ENCODE assay signal across 9 mouse cellular contexts in the genomic region with DNA sequence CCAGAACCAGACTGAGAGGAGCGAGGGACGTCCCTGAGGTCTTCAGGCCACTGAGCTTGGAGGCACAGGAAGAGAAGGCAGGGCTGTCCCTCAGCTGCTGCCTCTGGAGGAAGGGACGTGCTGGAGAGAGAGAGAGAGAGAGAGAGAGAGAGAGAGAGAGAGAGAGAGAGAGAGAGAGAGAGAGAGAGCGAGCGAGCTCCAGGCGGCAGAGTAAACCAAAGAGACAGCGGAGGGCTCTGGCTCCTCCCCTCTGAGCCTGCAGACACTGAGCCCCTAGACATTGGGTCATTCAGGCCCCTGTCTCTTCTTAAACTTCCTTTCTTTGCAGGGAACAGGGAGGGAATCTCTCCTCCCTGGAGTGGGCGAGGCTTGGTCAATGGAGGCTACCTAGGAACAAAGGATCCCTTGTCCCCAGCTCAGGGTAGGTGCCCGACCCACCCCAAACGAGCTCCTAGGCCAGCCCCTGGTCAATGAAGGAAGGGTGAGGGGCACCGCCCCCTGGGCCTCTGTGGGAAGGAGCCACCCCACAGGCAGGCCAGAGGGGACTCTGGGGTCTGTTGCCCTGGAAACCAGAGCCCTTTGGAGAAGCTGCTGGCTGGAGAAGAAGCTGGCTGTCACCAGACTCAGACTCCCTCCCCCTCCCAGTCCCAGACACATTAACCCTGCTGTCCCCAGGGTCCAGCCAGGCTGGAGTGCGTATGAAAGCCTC. TPM values are rescaled to one million over a fixed set of nuclear protein-coding genes. Genes with fewer than 3 reads are reported as not detected.
DNase-seq lines count a peak whose midpoint lies in the region; ATAC-seq and TF ChIP-seq lines count a peak whose summit lies in the region.
"Had no signal": no experiment of that assay in that cellular context is flagged by ENCODE, and none has a peak within 500 bp of the region (broad histone marks: within the 10 kb centered on the region; RNA-seq: fewer than 3 reads in every experiment).

No protein-coding gene starts in this region.

- H3K36me3 ChIP-seq in hindbrain, postnatal 0 days (ENCODE audit: insufficient read depth, low read length), result peaks cover 4% of the 10 kb centered on the region
- H3K36me3 ChIP-seq in midbrain, embryonic 12.5 days, result 0 out of 2 replicates have a peak, but pooled peaks cover 16% of the 10 kb centered on the region

- no peaks in the 10 kb centered on the region for H3K27me3 ChIP-seq in hindbrain, postnatal 0 days (ENCODE audit: insufficient read depth, low read length)
- no peaks in the 10 kb centered on the region for H3K27me3 ChIP-seq in midbrain, embryonic 12.5 days
- H3K27me3 ChIP-seq: Patski had no signal

- H3K4me1 ChIP-seq in hindbrain, postnatal 0 days (ENCODE audit: insufficient read depth, low read length), result peaks cover 44% of the 10 kb centered on the region
- H3K4me1 ChIP-seq in midbrain, embryonic 12.5 days, result peaks cover 64% of the 10 kb centered on the region

- DNase-seq in ovary, postnatal 36 days (ENCODE audit: low spot score), result peak; percentile 33
- DNase-seq in ovary, postnatal 14 days (ENCODE audit: low spot score), result no peak
- DNase-seq in frontal cortex, postnatal 14 days (ENCODE audit: low spot score in 2 of 2), result peak; percentile 55 to 75
- peak; percentile 89 for DNase-seq in hindbrain, postnatal 0 days (ENCODE audit: low spot score)
- DNase-seq in left cerebral cortex, postnatal 14 days (ENCODE audit: low spot score in 2 of 2), result peak; percentile 50 to 62
- peak; percentile 93 for DNase-seq in yolk sac, embryonic 10.5 days (ENCODE audit: low spot score)

- H3K27ac ChIP-seq in hindbrain, postnatal 0 days, result peak overlapping the region; percentile 82
- peak overlapping the region; percentile 97 for H3K27ac ChIP-seq in midbrain, embryonic 12.5 days (replicated peaks)

- 0 out of 2 replicates have a peak, but pooled peaks have one; percentile 7 for TF ChIP-seq CTCF in hindbrain, postnatal 0 days (IDR thresholded peaks at IDR 0.05; ENCODE audit: low read depth)

- no peak overlapping the region for H3K4me3 ChIP-seq in hindbrain, postnatal 0 days (ENCODE audit: low read length)
- peak overlapping the region; percentile 19; the same call in 1 of the 2 replicates for H3K4me3 ChIP-seq in midbrain, embryonic 12.5 days

- peak overlapping the region; percentile 24 for H3K4me2 ChIP-seq in hindbrain, postnatal 0 days (ENCODE audit: low read depth, low read length)
- peak overlapping the region; percentile 52 for H3K4me2 ChIP-seq in midbrain, embryonic 12.5 days (replicated peaks)

- intact Hi-C loops in left cerebral cortex, postnatal 14 days (cut with DNase I), result no loop called here

- no peaks in the 10 kb centered on the region for H3K9me3 ChIP-seq in hindbrain, postnatal 0 days (ENCODE audit: low read length)
- H3K9me3 ChIP-seq in midbrain, embryonic 12.5 days, result no peaks in the 10 kb centered on the region

- peak; percentile 95 for ATAC-seq in hindbrain, postnatal 0 days
- peak; percentile 92 for ATAC-seq in midbrain, embryonic 12.5 days (ENCODE audit: low FRiP score, low read depth)
- ATAC-seq in megakaryocyte-erythroid progenitor cell, adult 5-6 weeks (replicated peaks; ENCODE audit: low FRiP score, low TSS enrichment, poor library complexity, severe bottlenecking), result no peak
- ATAC-seq: Patski had no signal

- 5% methylated on average over 10 of the region's 12 CpGs for WGBS in hindbrain, postnatal 0 days
- 2% methylated on average over 11 of the region's 12 CpGs for WGBS in midbrain, embryonic 12.5 days

- peak overlapping the region; percentile 33; the same call in 1 of the 2 replicates for H3K9ac ChIP-seq in hindbrain, postnatal 0 days (replicated peaks; ENCODE audit: low read length)
- H3K9ac ChIP-seq in midbrain, embryonic 12.5 days (replicated peaks), result peak overlapping the region; percentile 51

RNA-seq across cellular contexts. Expression of gene Arhgef10l, which starts 41.2 kb away (rescaled TPM):
- total RNA-seq in hindbrain, postnatal 0 days (2014; rRNA removed), result 79.2 and 79.4 TPM in 2 replicates
- polyA plus RNA-seq in hindbrain, postnatal 0 days (2015; fragmentation: Nextera tagmentation; extraction: Ambion mirVana), result 22.5 and 22.6 TPM in 2 replicates
- 10 to 100 TPM; 44.3 to 53.6 TPM for total RNA-seq in left cerebral cortex, postnatal 14 days (2021)
- 34.2 and 36.5 TPM in 2 replicates for polyA plus RNA-seq in midbrain, embryonic 12.5 days (2016; fragmentation: Nextera tagmentation; extraction: Ambion mirVana)
- total RNA-seq in megakaryocyte-erythroid progenitor cell, adult 5-6 weeks (2014; fragmentation: Nextera tagmentation), result 0.07 TPM in 1 of 2 replicates, not detected in the other
- total RNA-seq in megakaryocyte-erythroid progenitor cell, adult 5-6 weeks (2017), result not detected in 2 replicates

Comparison
In these comparisons a context has a peak if more than half of its experiments do, and no peak if none do; other contexts are left out.
1. RNA of gene Arhgef10l, which starts 41.2 kb away (total RNA-seq): 79.2 to 79.4 TPM in hindbrain, postnatal 0 days and 44.3 to 53.6 TPM in left cerebral cortex, postnatal 14 days; 0.07 TPM in megakaryocyte-erythroid progenitor cell, adult 5-6 weeks; every median in the first group is over 10 times any median in the second.